Mouse (Mus musculus) liver (tissue): ENCODE data around the gene Phf19.

Experiments used
- DNase-seq: peaks from one replicate; pipeline ENCODE4 v3.0.0-alpha.2; 2020; ENCODE audit warnings: mixed read lengths

The Phf19 gene

GRCm38 (mm10) chr2:34938269-34939208 is 24.7 kb upstream of the Phf19 start:
- no peak for DNase-seq

- no peak for DNase-seq
Measured at GRCm38 (mm10) chr2:34937460-34937859, 23.6 kb upstream of the Phf19 start.

DNA sequence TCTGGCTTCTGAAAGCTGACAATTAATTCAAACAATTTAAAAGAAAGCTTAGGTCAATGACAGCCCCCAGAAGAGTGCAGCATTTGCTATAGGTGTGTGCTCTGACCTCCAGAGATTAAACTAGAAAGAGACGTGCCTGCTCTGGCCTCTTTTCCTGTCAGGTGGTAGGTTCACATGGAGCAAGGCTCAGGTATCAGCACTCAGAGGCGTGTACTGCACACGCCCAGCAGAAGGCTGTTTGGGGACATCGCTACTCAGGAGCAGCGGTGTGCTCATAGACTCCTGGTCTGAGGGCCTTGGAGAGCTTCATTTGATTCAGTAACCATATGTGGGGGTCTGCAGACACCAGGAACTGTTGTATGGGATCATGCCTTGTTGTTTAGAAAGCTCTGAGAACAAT is 13.5 kb upstream of the Phf19 start:
- DNase-seq = no peak

- no peak for DNase-seq
Measured at GRCm38 (mm10) chr2:34922729-34923128, 8.9 kb upstream of the Phf19 start.

DNA sequence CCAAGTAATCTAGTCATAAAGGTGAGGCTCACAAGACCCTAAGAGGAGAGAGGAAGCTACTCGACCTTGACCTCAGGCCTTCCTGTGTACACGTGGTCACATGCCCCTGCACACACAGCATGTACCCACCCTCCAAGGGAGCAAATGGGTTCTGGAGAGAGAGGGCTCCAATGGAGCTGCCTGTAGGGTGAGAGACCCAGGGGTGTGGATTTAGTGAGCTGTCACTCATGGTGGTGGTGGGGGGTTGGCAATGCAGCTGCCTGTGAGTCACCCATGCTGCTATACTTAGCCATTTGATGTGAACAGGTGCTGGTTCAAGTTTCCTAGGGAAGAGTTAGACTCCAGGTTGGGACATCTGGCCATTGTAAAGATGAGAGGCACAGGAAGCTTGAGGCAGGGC is 6.3 kb upstream of the Phf19 start:
- no peak for DNase-seq

DNA sequence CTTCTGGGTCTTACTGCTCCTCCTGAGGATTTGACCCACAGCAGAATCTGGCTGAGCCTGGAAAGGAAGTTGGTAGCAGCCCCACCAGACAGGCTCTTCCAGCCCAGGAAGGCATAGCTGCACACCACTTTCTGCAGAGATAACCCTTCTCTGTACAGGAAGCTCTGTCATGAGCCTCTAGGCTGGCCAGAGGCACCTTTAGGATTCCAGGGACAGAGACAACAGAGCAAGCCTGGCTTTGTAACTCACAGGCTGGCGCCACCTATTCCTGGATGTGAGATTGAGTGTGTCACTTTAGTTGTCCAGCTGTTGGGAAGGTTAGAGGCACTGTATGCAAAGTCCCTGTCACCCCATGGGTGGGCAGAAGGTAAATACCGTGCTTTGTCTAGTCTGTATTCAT is 1.3 kb upstream of the Phf19 start:
- DNase-seq = no peak

GRCm38 (mm10) chr2:34914823-34915082 is 927 bp upstream of the Phf19 start:
- no peak for DNase-seq

- DNase-seq = peak; percentile 75
Measured at GRCm38 (mm10) chr2:34914069-34914822, 420 bp upstream of the Phf19 start.

DNA sequence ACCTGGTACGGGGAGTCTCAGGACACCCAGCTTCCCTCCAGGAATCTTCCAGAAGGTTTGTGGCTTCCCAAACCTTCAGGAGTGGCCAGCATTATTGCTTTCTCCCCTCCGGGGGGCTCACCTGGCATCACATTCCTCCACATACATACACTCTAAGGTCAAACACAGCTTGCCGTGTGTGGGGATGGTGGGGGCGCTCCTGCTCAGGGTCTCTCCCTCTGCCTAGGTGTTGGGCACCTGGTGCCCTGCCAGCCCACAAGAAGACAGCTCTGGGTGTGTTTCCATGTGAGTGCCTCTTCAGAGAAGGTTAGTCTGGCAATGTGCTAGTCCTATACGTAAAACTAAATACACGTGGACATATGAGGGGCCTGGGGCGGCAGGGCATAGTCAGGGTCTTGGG is 1.2 kb downstream of the Phf19 start:
- no peak for DNase-seq

- no peak for DNase-seq
Measured at GRCm38 (mm10) chr2:34911871-34912270, 2.0 kb downstream of the Phf19 start.

GRCm38 (mm10) chr2:34909719-34910118 is 4.1 kb downstream of the Phf19 start:
- DNase-seq = no peak

- DNase-seq = peak; percentile 80
Measured at GRCm38 (mm10) chr2:34906861-34907604, 6.8 kb downstream of the Phf19 start.

- DNase-seq = no peak
Measured at GRCm38 (mm10) chr2:34906426-34906825, 7.4 kb downstream of the Phf19 start.

- DNase-seq = peak; percentile 100
Measured at GRCm38 (mm10) chr2:34904849-34905542, 8.8 kb downstream of the Phf19 start.

DNA sequence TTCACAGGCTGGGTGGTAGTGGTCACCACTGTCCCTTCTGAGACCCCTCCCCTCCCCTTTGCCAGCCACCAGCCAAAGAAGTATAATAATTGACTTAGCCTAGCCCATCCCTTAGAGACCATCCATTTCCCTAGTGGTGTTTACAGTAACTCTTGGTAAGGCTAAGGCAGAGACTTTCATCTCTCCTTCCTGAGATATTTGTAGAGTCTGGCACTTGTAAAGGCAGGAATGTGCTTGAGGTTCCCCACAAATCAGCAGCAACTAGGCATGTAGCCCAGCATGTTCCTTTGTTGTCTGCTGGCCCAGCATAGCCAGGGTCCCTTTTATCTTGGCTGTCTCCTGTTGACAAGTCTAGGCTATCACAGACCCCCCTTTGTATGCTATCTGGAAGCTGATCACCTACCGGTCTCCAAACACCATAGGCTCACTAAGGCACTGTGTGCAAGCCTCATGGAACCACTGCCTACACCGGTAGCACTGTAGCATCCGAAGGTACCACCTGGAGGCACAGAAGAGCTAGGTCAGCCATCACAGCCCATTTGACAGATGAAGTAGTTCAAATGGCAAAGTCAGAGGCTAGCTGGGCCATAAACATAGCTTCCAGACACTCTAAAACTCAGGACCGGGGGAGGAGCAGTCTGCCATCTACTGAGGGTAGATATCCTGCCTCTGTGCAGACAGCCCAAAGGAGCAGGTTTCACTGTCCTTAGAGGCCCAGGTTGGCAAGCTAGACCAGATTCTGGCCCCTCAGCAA is 10.0 kb downstream of the Phf19 start:
- no peak for DNase-seq

DNA sequence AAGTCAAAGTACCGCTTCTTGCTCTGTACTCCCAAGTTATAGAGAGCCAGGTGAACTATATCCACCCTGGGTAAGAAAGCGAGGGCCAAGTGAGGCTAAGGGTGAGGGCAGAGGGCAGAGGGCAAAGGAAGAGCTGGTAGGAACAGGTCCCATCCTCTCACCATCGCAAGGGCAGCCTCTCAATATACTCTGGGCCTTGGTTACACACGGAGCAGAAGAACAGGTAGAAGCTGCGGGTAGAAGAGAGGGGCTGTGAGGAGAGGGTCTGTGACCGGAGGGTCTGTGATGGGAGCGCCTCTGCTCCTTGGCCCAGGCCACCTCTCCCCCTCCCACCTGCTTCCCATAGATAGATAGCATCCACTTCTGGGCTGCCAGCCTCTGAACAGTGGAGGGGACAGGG is 10.6 kb downstream of the Phf19 start:
- no peak for DNase-seq

DNA sequence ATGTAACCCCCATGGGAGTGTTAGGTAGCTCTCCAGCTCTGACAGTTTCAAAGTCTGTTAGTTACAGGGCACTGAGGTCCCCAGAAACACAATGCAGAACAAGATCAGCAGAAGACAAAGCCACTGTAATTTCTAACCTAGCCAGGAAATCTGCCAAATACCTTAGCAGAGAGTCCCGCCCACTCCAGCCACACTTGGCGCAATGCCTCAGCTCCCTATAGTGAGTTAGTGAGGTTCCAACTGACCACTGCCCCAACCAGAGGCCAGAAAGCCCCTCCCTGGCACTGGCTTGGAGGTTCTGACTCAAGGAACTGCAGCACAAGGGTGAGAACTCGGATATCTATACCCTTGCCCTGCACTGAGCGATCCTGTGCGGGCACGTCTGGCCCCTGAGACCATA is 11.1 kb downstream of the Phf19 start:
- no peak for DNase-seq

GRCm38 (mm10) chr2:34901726-34902125 is 12.1 kb downstream of the Phf19 start:
- no peak for DNase-seq

- no peak for DNase-seq
Measured at GRCm38 (mm10) chr2:34900412-34900811, 13.4 kb downstream of the Phf19 start.

- DNase-seq = no peak
Measured at GRCm38 (mm10) chr2:34899682-34900081, 14.1 kb downstream of the Phf19 start.

DNA sequence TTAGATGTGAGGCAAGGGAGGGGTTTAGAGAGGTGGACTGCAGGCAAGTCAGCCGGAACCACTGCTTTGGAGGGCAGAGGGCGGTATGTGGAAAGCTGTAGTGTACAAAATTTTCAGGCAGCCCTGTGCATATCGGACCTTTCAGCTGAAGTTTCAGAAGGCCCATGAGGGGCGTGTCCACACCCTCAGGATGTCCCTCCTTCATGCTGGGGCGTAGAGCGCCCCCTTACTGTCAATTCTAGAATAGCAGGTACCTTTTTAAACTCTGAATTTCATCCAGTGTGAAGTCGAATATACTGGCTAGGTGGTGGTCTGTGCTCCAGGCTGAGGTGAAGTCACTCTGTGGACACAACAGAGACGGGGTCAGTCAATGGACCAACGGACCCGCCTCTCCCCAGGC is 16.0 kb downstream of the Phf19 start:
- peak; percentile 69 for DNase-seq

DNA sequence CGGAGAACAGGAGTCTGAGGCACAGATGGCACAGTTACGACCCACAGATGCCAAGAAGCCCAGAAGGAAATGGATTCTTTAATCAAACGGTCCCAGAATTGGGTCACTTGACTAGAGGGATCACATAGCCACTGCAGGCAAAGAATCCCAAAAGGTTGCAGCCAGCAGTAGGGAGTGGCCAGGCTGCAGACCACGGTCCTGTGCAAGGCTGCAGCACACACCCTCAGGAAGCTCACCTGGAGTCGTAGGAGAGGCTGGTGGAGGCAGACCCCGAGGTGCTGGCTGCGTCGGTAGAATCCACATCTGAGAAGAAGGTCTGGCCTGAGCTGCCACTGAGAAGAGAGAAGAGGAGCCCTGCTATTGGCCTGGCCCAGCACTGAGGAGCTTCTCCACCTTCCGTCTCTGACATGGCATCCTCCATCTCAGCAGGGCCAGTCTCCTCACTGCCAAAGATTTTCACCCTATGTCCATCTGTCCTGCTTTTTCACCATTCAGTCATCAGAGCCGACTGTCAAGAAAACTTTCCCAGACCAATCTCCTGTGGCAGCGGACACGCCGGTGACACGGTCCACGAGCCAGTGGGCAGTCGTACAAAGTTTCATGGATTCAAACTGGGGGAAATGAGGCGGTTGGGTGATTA is 16.9 kb downstream of the Phf19 start:
- DNase-seq = no peak
